Mouse (Mus musculus): ENCODE results near the gene Gm4881. TPM values are rescaled to one million over a fixed set of nuclear protein-coding genes. Genes with fewer than 3 reads are reported as not detected.
"Not testable (repeated sequence)": the region's sequence is repeated elsewhere in the genome, so short reads cannot be mapped to it uniquely, and the experiment has no call there.

Gene Gm4881
- total RNA-seq, 2 experiments from 2014 or later, result not detected

GRCm38 (mm10) chr7:24895749-24896148, 48.5 kb downstream of the Gm4881 start:
- DNase-seq, result not testable (repeated sequence)

- no peak for DNase-seq
Observed at GRCm38 (mm10) chr7:24892125-24892583, 52.1 kb downstream of the Gm4881 start.

GRCm38 (mm10) chr7:24891241-24892124, 52.8 kb downstream of the Gm4881 start:
- no peak for DNase-seq

- peak; percentile 83 for DNase-seq
Observed at GRCm38 (mm10) chr7:24890281-24891216, 53.7 kb downstream of the Gm4881 start.

- DNase-seq, result no peak
Observed at GRCm38 (mm10) chr7:24889431-24890220, 54.7 kb downstream of the Gm4881 start.

- DNase-seq, result no peak
Observed at GRCm38 (mm10) chr7:24887096-24887495, 57.2 kb downstream of the Gm4881 start.

GRCm38 (mm10) chr7:24886308-24886633, 58.0 kb downstream of the Gm4881 start:
- DNase-seq, result peak; percentile 66

GRCm38 (mm10) chr7:24885468-24886307, 58.6 kb downstream of the Gm4881 start:
- no peak for DNase-seq

GRCm38 (mm10) chr7:24884693-24885291, 59.5 kb downstream of the Gm4881 start:
- no peak for DNase-seq

- peak; percentile 99 for DNase-seq
Observed at GRCm38 (mm10) chr7:24883896-24884692, 60.2 kb downstream of the Gm4881 start, which contains the start of gene Rps19. Gene Rps19 (plus strand): TSS chr7:24884371.

- DNase-seq, result peak; percentile 49
Observed at GRCm38 (mm10) chr7:24882416-24883199, 61.7 kb downstream of the Gm4881 start.

GRCm38 (mm10) chr7:24879620-24880019, 64.7 kb downstream of the Gm4881 start:
- DNase-seq, result no peak

- no peak for DNase-seq
Observed at GRCm38 (mm10) chr7:24877588-24877987, 66.7 kb downstream of the Gm4881 start.

Small RNA genes within 50 kb of the gene (microRNA-seq; reads per million reads assigned to microRNA genes)
- 1.8 reads per million for gene Mir7046
- gene Mir7047, result not detected

Other genes starting within 250 kb of the Gm4881 start
- gene BC049730, start 235.3 kb downstream of the Gm4881 start, total RNA-seq (2021), result not detected
- gene Gm4763, start 217.6 kb downstream of the Gm4881 start, total RNA-seq (2021), result not detected
- gene Cd177, start 184.2 kb downstream of the Gm4881 start, total RNA-seq (2021), result 1 to 10 TPM; 1.3 to 2.1 TPM
- gene Ceacam10, start 167.3 kb downstream of the Gm4881 start, total RNA-seq (2021), result under 1 TPM in 1 of 2 experiments, not detected in 1; 0.75 TPM
- gene Gm9844, start 82.3 kb downstream of the Gm4881 start, total RNA-seq (2021), result 1 to 10 TPM in 1 of 2 experiments, not detected in 1; 2.6 TPM
- gene Lypd4, start 74.6 kb downstream of the Gm4881 start, total RNA-seq (2021), result not detected
- gene Dmrtc2, start 74.4 kb downstream of the Gm4881 start, total RNA-seq (2021), result not detected
- gene Rps19, start 60.1 kb downstream of the Gm4881 start, total RNA-seq (2021), result 1,000 to 10,000 TPM; 1,109 to 1,195 TPM
- gene Cd79a, start 47.1 kb downstream of the Gm4881 start, total RNA-seq (2021), result 1 to 10 TPM; 9.6 to 9.8 TPM
- gene Arhgef1, start 41.6 kb downstream of the Gm4881 start, total RNA-seq (2021), result 100 to 1,000 TPM in 1 of 2 experiments, 10 to 100 TPM in 1; 93.0 to 137 TPM
- gene Rabac1, start 28.3 kb upstream of the Gm4881 start, total RNA-seq (2021), result 100 to 1,000 TPM; 222 to 234 TPM
- 10 to 100 TPM; 26.2 to 42.2 TPM for gene Atp1a3, start 61.5 kb upstream of the Gm4881 start, total RNA-seq (2021)
- gene Grik5, start 127.9 kb upstream of the Gm4881 start, total RNA-seq (2021), result 10 to 100 TPM; 16.1 to 25.3 TPM
- gene Zfp574, start 128.1 kb upstream of the Gm4881 start, total RNA-seq (2021), result 10 to 100 TPM; 18.3 to 18.5 TPM
- gene Pou2f2, start 235.2 kb upstream of the Gm4881 start, total RNA-seq (2021), result 1 to 10 TPM; 2.3 to 3.6 TPM